8 mouse cellular contexts compared by ENCODE assay signal in the genomic region with DNA sequence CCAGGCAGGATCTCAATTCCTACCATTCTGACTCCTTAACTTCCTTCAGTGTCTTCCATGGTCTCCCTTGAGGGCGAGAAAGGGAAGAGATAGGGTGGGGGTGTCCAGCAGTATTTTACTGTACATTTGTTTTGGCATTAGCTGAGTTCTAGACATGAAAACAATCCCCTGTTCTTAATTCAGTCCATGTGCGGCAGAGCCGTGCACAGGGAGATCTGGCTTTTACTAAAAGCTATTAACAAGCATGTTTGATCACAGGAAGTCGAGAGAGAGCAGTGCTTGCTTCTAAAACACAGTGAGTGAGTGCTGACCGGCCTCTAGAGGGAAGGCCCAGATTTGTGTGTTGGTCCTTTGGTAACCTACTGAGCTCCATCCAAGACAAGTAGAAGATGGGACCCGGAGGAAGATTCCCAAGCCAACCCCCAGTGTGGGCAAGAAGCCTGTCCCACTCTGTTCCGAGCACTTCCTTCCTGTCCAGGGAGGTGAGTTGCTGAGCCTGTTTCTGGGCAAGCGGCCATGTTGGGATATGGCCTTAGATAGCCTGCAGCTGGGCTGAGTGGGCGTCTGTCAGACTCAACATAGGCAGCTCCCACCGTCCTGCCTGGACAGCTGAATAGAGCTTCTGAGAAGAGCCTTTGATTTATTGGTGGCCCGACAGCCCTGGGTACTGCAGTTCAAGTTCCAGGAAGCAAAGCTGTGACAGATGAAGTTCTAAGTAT.
DNase-seq lines count a peak whose midpoint lies in the region; ATAC-seq and TF ChIP-seq lines count a peak whose summit lies in the region.

No protein-coding gene starts in this region.

- H3K9ac ChIP-seq in kidney, embryonic 15.5 days, result no peak overlapping the region
- H3K9ac ChIP-seq in hindbrain, embryonic 16.5 days (ENCODE audit: low read depth, low read length), result no peak overlapping the region

- TF ChIP-seq POLR2A in olfactory bulb, adult 2 months (IDR thresholded peaks at IDR 0.05; ENCODE audit: insufficient read depth, low read depth, low read length), result no peak

- peak; percentile 17 for DNase-seq in layer of hippocampus, adult 11-12 months (ENCODE audit: low spot score)
- DNase-seq in layer of hippocampus, adult 8-10 months (ENCODE audit: low spot score in 2 of 2), result no peak
- peak; percentile 58 to 71 for DNase-seq in adrenal gland, postnatal 36 days
- peak; percentile 88 for DNase-seq in gonadal fat pad, adult 2 months (ENCODE audit: low read depth)

- no peak for TF ChIP-seq CTCF in olfactory bulb, adult 2 months (IDR thresholded peaks at IDR 0.05; ENCODE audit: insufficient read depth, low read depth, low read length)

- no peaks in the 10 kb centered on the region for H3K36me3 ChIP-seq in kidney, embryonic 15.5 days
- no peaks in the 10 kb centered on the region for H3K36me3 ChIP-seq in hindbrain, embryonic 16.5 days (ENCODE audit: control insufficient read depth, insufficient read depth, low read length)

- H3K9me3 ChIP-seq in kidney, embryonic 15.5 days (replicated peaks), result no peaks in the 10 kb centered on the region
- H3K9me3 ChIP-seq in hindbrain, embryonic 16.5 days (ENCODE audit: control insufficient read depth, low read length), result no peaks in the 10 kb centered on the region

- no peak overlapping the region for H3K4me3 ChIP-seq in kidney, embryonic 15.5 days (replicated peaks)
- no peak overlapping the region for H3K4me3 ChIP-seq in olfactory bulb, adult 2 months (ENCODE audit: insufficient read depth, low read depth, low read length)
- H3K4me3 ChIP-seq in hindbrain, embryonic 16.5 days (ENCODE audit: low read length), result no peak overlapping the region

- WGBS in kidney, embryonic 15.5 days, result 30% methylated on average over 11 of the region's 11 CpGs
- WGBS in olfactory bulb, adult 2 months, result 62% methylated on average over 11 of the region's 11 CpGs
- 63% methylated on average over 11 of the region's 11 CpGs for WGBS in hindbrain, embryonic 16.5 days

- peaks cover 42% of the 10 kb centered on the region for H3K4me1 ChIP-seq in kidney, embryonic 15.5 days
- H3K4me1 ChIP-seq in olfactory bulb, adult 2 months (ENCODE audit: control insufficient read depth, insufficient read depth, low read length), result peaks cover 23% of the 10 kb centered on the region
- no peaks in the 10 kb centered on the region for H3K4me1 ChIP-seq in hindbrain, embryonic 16.5 days (ENCODE audit: control insufficient read depth, insufficient read depth, low read depth, low read length)

- peaks cover 4% of the 10 kb centered on the region; the same call in 1 of the 2 replicates for H3K27me3 ChIP-seq in kidney, embryonic 15.5 days
- no peaks in the 10 kb centered on the region for H3K27me3 ChIP-seq in hindbrain, embryonic 16.5 days (replicated peaks; ENCODE audit: control insufficient read depth, insufficient read depth, low read length)

- no peak overlapping the region for H3K4me2 ChIP-seq in kidney, embryonic 15.5 days
- H3K4me2 ChIP-seq in hindbrain, embryonic 16.5 days (ENCODE audit: low read length), result no peak overlapping the region

- peak overlapping the region; percentile 68; the same call in 1 of the 2 replicates for H3K27ac ChIP-seq in kidney, embryonic 15.5 days
- H3K27ac ChIP-seq in olfactory bulb, adult 2 months (ENCODE audit: insufficient read depth, low read depth, low read length), result peak overlapping the region; percentile 56; the same call in 1 of the 2 replicates
- no peak overlapping the region for H3K27ac ChIP-seq in hindbrain, embryonic 16.5 days (ENCODE audit: low read depth, low read length)

- ATAC-seq in kidney, embryonic 15.5 days (replicated peaks; ENCODE audit: low FRiP score), result peak; percentile 82
- no peak for ATAC-seq in hindbrain, embryonic 16.5 days
- ATAC-seq in monocyte, adult 5-6 weeks (replicated peaks; ENCODE audit: insufficient number of reproducible peaks, low FRiP score, low TSS enrichment, poor library complexity, severe bottlenecking), result no peak

Comparison
In these comparisons a context has a peak if more than half of its experiments do, and no peak if none do; other contexts are left out.
1. DNase-seq: peak in layer of hippocampus, adult 11-12 months (single experiment), adrenal gland, postnatal 36 days (2 of 2) and gonadal fat pad, adult 2 months (single experiment); none in layer of hippocampus, adult 8-10 months (0 of 2).